Mouse (Mus musculus) mouse embryonic stem cell (cell line): ENCODE data around the gene Sdhaf3.
"Not testable (repeated sequence)": the region's sequence is repeated elsewhere in the genome, so short reads cannot be mapped to it uniquely, and the experiment has no call there.

Experiments
- in situ Hi-C, 2 experiments: fragments of 300-500 bp; cut with MboI; formaldehyde crosslinking; loops; 1 replicate in 1 of 2; 3 replicates in 1 of 2; pipeline ENCODE4 v1.14.3; 2019 to 2020; ENCODE audit warnings: low sequenced_read_pairs in 2 of 2, low pct_unique_long_range_greater_than_20kb in 1 of 2, mixed read lengths in 1 of 2; ENCODE audit not compliant: unreplicated experiment in 1 of 2

Gene Sdhaf3

GRCm38 (mm10) chr6:6955764-6956561 lies at the start of gene Sdhaf3:
Sdhaf3 (plus strand) TSS chr6:6956004.
- in situ Hi-C loops: no loop called here

- in situ Hi-C loops: no loop called here
Measured at GRCm38 (mm10) chr6:6909586-6909985, 46.2 kb upstream of the Sdhaf3 start.

- in situ Hi-C loops: no loop called here
Measured at GRCm38 (mm10) chr6:6914304-6914703, 41.5 kb upstream of the Sdhaf3 start.

- in situ Hi-C loops: no loop called here
Measured at GRCm38 (mm10) chr6:6914849-6915525, 40.8 kb upstream of the Sdhaf3 start.

- in situ Hi-C loops: no loop called here
Measured at GRCm38 (mm10) chr6:6915526-6915915, 40.3 kb upstream of the Sdhaf3 start.

GRCm38 (mm10) chr6:6917334-6917733 lies 38.5 kb upstream of the Sdhaf3 start:
- in situ Hi-C loops: no loop called here

- in situ Hi-C loops: loop anchor here in 1 of 2 experiments (25.0 kb wide), 1 partner anchor 737 kb away; no protein-coding TSS in a partner anchor
Measured at GRCm38 (mm10) chr6:6925264-6925663, 30.5 kb upstream of the Sdhaf3 start.

- in situ Hi-C loops: loop anchor here in 1 of 2 experiments (25.0 kb wide), 1 partner anchor 731 kb away; no protein-coding TSS in a partner anchor
Measured at GRCm38 (mm10) chr6:6930831-6931230, 25.0 kb upstream of the Sdhaf3 start.

- in situ Hi-C loops: loop anchor here in 1 of 2 experiments (25.0 kb wide), 1 partner anchor 731 kb away; no protein-coding TSS in a partner anchor
Measured at GRCm38 (mm10) chr6:6931507-6931906, 24.3 kb upstream of the Sdhaf3 start.

GRCm38 (mm10) chr6:6940845-6941244 lies 15.0 kb upstream of the Sdhaf3 start:
- in situ Hi-C loops: loop anchor here in 1 of 2 experiments (25.0 kb wide), 1 partner anchor 721 kb away; no protein-coding TSS in a partner anchor

- in situ Hi-C loops: loop anchor here in 1 of 2 experiments (25.0 kb wide), 1 partner anchor 719 kb away; no protein-coding TSS in a partner anchor
Measured at GRCm38 (mm10) chr6:6942813-6943212, 13.0 kb upstream of the Sdhaf3 start.

GRCm38 (mm10) chr6:6947650-6948049 lies 8.2 kb upstream of the Sdhaf3 start:
- in situ Hi-C loops: loop anchor here in 1 of 2 experiments (25.0 kb wide), 1 partner anchor 715 kb away; no protein-coding TSS in a partner anchor

GRCm38 (mm10) chr6:6955395-6955763 lies 425 bp upstream of the Sdhaf3 start:
- in situ Hi-C loops: no loop called here

GRCm38 (mm10) chr6:6959234-6959633 lies 3.4 kb downstream of the Sdhaf3 start:
- in situ Hi-C loops: not testable (repeated sequence)

GRCm38 (mm10) chr6:6997226-6997946 lies 41.6 kb downstream of the Sdhaf3 start:
- in situ Hi-C loops: no loop called here

- in situ Hi-C loops: no loop called here
Measured at GRCm38 (mm10) chr6:6997956-6998355, 42.2 kb downstream of the Sdhaf3 start.

GRCm38 (mm10) chr6:6999015-6999414 lies 43.2 kb downstream of the Sdhaf3 start:
- in situ Hi-C loops: no loop called here

GRCm38 (mm10) chr6:7003085-7003484 lies 47.3 kb downstream of the Sdhaf3 start:
- in situ Hi-C loops: no loop called here

- in situ Hi-C loops: no loop called here
Measured at GRCm38 (mm10) chr6:7004005-7004404, 48.2 kb downstream of the Sdhaf3 start.
